Mouse (Mus musculus) splenic B cell, adult 2 months (primary cell): ENCODE measurements at regions not wholly inside any gene's neighbourhood (a gene's known extent, or its start where the extent isn't known, plus 50 kb on each side); places are given as distances from the start of the nearest gene placed in this dataset.
"Not testable (repeated sequence)": the region's sequence is repeated elsewhere in the genome, so short reads cannot be mapped to it uniquely, and the experiment has no call there.

Source experiments
- DNase-seq: peaks from one replicate; pipeline ENCODE4 v3.0.0-alpha.2; 2011; ENCODE audit warnings: low read depth, low spot score
- H3K27me3 ChIP-seq: 2 replicates; pipeline ENCODE4 v1.6.1; 2012; ENCODE audit warnings: mild to moderate bottlenecking, low read length, moderate library complexity, mixed read lengths; ENCODE audit not compliant: control insufficient read depth, poor library complexity, insufficient read depth, severe bottlenecking
- H3K36me3 ChIP-seq: 2 replicates; pipeline ENCODE4 v1.6.1; 2012; ENCODE audit warnings: mild to moderate bottlenecking, low read length, moderate library complexity, mixed read lengths; ENCODE audit not compliant: control insufficient read depth, poor library complexity, insufficient read depth, severe bottlenecking

DNA sequence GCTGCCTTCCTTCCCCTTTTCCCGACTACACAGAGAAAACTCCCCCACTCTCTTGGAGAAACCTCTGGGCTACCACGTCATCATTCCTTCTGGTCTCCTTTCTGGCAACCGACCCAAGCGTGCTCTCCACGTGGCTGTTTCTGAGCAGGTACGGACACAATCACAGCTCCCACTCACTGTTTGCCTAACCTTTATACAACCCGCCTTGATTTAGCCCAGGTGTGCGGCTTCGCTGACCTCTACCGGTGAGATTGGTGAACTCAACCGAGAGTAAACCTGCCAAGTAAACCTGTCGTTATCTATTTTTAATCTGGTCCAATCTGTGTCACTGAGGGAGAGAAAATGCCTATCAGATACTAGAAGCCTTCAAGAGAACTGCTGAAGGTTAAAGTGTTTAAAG lies 142.7 kb upstream of the Gnai1 start:
- no peaks in the 10 kb centered on the region for H3K27me3 ChIP-seq
- no peaks in the 10 kb centered on the region for H3K36me3 ChIP-seq
- DNase-seq, result no peak

DNA sequence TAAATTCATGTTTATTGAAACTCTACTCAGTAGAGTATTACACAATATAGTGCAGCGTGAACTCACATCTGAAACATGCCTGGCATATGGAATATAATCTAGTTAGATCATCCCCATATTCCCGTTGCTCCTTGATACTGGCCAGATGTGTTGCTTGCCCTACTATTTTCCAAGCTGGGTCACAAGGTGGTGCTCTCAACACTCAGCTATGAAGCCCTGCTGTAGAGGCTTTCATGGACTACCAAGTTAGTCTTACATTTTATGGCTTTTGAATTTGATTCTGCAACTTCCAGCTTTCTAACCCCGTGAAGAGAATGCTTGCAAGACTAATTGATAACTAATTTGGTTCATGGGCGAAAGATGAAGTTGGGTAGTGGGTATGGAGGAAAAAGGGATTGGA lies 134.2 kb upstream of the Gnai1 start:
- Histone ChIP-seq H3K36me3 (no peaks in the 10 kb centered on the region), H3K27me3 (no peaks in the 10 kb centered on the region)
- no peak for DNase-seq

DNA sequence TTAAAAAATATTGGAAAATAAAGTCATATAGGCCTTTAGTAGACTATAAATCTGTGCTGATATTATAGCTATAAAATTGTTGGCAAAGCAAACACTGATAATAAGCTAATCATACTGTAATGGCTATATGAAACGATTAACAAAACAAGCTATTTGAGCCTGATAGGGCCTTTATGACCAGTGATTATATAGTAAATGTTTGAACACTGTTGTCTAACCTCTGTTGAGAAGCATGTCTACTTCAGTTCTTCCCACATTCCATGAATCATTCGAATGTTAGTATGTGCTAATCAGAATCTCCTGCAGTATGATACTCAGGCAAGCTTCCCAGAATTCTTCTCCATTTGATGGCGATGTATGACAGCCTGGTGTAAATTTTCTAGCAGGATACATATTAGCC lies 129.6 kb upstream of the Gnai1 start:
- Histone ChIP-seq H3K27me3 (no peaks in the 10 kb centered on the region), H3K36me3 (no peaks in the 10 kb centered on the region)
- DNase-seq, result no peak

DNA sequence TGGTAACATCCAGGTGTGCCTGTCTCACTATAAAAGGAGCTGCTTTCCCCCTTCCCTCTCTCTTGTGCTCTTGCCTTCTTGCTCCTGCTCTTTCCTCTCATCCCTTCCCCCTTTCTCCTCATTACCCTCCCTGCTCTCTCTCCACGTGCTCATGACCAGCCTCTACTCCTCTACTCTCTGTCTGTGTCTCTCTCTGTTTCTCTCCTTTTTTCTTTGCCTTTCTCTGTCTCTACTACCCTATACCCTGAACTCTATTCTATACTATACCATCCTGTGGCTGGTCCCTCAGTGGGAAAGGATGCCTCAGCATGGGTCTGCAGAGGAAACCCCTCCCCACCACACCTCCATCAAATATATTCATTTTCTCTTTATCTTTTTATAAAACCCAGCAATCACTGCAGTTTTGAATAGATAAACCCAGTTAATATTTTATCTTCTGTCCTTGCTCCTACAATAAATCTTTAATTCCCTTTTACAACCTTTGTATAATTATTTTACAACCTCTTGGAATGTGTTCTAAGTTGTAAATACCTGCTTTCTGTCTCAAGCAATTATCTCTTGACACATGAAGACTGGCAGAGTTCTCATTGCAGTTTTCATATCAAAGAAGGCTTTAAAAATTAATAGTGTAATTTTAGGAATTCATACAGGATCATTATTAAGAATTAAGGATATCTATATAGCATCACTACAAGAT lies 127.1 kb upstream of the Gnai1 start:
- Histone ChIP-seq H3K27me3 (no peaks in the 10 kb centered on the region), H3K36me3 (no peaks in the 10 kb centered on the region)
- no peak for DNase-seq

DNA sequence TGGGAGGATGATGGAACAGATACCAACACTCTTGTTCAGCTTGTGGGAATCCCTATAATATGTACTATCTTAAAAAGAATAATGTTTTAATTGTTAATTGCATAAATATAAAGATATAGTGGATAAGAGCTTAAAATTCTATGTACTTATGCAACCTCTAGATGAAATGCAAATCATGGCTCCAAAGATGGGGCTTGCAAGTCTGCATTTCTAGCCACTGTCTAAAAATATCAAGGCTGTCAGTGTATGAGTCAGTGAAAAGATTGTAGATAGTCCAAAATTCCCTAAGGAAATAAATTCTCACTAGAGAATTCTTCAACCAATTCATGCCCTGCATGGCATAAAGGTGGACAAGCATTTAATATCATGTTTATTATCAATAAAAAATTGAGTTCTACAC lies 124.2 kb upstream of the Gnai1 start:
- Histone ChIP-seq H3K36me3 (no peaks in the 10 kb centered on the region), H3K27me3 (no peaks in the 10 kb centered on the region)
- no peak for DNase-seq

DNA sequence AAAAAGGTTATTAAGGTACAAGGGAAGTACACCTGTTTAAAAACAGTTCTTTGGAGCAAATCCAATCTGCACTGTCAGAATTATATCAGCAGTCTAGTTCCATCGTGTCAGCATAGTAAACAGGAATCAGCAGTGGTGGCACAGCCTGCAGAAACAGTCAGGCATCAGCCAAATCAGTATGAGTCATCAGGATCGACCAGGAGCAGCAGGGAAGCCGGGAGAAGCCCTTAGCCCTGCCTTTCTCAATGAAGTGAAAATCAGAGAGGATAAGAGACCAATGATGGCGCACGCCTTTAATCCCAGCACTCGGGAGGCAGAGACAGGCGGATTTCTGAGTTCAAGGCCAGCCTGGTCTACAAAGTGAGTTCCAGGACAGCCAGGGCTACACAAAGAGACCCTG lies 118.3 kb upstream of the Gnai1 start:
- H3K36me3 ChIP-seq, result no peaks in the 10 kb centered on the region
- no peak for DNase-seq
- H3K27me3 ChIP-seq, result no peaks in the 10 kb centered on the region

DNA sequence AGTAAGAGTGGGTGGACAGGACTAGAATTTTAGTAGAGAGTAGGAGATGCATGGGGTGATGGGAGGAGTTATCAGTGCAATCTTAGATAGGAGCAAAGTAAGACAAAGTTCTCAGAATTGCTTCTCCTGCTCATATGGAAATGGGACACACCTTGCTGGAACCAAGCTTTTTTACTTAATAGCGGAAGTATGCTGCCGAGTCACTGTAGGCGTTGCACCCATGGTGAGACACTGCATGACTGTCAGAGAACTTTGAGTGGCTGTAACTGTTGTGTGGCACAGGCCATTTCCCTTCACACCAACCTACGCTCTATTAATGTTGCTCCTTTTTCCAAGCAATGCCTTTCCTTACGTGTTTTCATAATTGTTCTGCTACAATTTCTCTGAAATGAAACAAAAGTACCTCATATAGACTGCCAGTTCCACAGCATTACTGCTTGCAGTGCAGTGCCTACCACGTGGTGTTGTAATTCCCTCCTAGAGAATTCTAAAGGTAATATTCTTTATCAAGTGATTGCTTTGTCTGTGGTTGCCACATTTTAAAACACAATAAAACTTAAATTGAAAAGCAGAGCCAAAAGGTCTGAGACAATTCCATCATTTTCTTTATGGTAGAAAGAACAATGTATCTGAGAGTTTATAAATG lies 117.3 kb upstream of the Gnai1 start:
- no peaks in the 10 kb centered on the region for H3K27me3 ChIP-seq
- no peaks in the 10 kb centered on the region for H3K36me3 ChIP-seq
- DNase-seq, result no peak

DNA sequence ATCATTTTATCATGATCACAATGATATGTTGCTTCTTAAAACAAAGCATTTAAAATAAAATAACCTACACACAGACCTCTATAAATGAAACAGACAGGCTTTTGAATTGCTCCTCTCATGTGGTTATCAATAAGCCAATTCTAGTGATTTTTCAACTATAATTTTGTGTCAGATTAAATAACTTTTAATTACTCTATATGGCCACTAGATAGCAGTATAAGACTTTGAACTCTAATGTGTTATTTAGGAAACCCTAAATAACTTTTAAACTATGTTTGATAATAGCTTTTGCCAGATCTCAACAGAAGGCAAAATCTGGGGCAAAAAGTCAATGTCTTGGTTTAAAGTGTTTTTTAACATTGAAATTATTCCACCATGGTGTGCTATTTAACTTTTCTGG lies 112.0 kb upstream of the Gnai1 start:
- no peaks in the 10 kb centered on the region for H3K36me3 ChIP-seq
- H3K27me3 ChIP-seq, result no peaks in the 10 kb centered on the region
- no peak for DNase-seq

DNA sequence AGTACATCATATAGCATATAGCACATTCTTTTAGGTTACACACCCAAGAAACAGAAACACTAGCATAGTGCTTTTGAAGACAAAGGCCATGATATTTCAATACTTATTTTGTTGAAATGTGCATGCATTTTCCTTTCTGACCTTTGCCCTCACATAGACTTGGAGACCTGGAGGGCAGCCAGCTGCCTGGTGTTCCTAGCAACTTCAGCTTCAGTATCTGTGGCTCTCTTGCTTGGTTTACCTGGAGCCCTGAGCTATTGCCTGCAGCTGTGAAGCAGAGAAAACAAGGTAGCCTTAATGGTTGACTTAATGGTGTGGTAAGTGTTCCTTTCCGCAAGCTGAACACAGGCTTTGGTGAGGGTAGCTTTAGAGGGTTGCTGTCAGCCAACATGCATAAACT lies 97.6 kb upstream of the Gnai1 start:
- Histone ChIP-seq H3K36me3 (no peaks in the 10 kb centered on the region), H3K27me3 (no peaks in the 10 kb centered on the region)
- DNase-seq, result no peak

DNA sequence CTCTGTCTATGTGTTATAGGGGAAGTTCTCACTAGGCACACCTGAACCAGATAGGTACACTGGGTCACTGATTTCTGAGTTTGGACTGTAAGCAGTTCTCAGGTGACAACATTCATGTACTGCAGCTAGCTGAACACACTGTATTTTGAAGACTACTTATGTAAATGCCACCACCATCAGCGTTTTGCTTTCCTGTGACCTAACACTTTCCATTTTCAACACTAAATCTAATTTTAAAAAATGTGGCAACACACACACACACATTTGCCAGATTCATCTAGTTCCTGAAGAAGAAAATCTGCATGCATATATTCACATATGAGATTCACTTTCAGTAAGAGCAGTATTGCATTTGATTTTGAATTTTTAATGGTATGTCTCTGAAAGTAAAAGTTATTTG lies 96.0 kb upstream of the Gnai1 start:
- no peaks in the 10 kb centered on the region for H3K36me3 ChIP-seq
- DNase-seq, result no peak

DNA sequence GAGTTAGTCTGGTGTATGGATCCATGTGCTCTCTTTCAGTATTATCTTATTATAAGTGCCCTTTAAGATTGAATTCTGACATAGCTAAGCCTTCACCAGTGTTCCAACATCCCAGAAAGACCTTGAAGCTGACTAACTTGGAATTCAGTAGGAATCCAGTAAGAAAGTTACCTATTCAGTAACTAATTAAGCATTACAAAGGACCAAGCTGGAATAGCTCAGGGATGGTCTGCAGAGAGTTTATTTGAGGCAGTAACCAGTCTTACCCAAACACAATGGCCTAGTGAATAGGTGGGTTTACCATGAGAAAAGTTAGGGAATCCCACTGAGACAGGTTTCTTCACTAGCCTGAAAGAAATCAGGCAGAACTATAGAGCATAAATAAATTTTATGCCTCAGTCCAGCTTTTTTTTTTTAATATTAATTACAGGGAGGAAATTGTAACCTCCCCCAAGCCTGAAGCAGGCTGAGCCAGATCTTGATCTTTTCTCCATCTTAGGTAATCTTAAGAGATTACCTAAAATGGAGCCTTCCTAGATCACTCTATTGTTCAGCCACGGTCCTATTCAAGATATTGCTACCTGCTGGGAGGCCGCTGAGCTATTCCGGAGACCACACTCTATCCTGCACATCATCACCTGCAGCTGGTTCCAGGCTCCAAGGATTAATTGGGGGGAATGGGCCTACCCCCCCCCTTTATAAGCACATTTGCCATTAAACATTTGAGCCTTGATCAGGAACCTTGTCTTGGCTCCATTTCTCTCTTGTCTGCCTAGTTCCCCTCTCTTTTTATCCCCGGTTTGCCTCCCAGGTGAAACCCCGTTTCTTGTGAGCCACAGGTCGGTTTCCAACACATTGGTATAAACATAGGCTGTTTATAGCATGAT lies 93.0 kb upstream of the Gnai1 start:
- H3K36me3 ChIP-seq, H3K27me3 ChIP-seq, DNase-seq: not testable (repeated sequence)

More for the DNA sequence above, 96.0 kb upstream of the Gnai1 start:
- H3K27me3 ChIP-seq, result no peaks in the 10 kb centered on the region

DNA sequence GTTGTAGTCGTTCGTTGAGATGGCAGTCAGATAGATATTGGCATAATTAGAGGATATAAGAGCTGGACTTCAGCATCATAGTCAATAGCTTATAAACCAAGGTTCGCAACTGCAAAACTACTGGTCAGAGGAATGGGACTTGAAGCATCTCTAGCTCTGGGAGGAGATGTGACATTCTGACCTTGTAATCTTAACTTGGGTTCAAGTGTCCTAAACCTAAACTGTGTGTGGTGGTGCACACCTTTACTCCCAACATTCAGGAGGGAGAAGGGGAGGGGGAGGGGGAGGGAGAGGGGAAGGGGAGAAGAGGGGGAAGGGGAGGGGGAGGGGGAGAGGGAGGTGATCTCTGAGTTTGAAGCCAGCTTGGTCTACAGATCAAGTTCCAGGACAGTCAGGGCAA lies 89.1 kb upstream of the Gnai1 start:
- no peaks in the 10 kb centered on the region for H3K36me3 ChIP-seq
- no peaks in the 10 kb centered on the region for H3K27me3 ChIP-seq
- no peak for DNase-seq

DNA sequence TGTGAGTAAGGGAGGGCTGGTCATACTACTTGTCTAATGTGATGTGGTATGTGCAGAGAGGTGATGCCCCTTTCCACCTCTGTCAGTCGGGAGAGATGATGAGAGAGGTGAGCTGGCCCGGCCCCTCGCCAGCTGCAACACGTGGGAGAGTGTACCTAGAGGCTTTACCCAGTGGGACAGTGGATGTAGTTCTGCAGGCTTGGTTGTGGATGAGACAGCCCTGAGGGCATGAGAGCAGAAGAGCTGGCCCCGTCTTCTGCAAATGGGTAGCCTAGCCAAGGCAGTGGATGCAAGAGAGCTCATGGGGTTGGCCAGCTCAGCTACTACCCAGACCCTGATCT lies 88.1 kb upstream of the Gnai1 start:
- no peaks in the 10 kb centered on the region for H3K27me3 ChIP-seq
- no peaks in the 10 kb centered on the region for H3K36me3 ChIP-seq
- DNase-seq, result no peak

DNA sequence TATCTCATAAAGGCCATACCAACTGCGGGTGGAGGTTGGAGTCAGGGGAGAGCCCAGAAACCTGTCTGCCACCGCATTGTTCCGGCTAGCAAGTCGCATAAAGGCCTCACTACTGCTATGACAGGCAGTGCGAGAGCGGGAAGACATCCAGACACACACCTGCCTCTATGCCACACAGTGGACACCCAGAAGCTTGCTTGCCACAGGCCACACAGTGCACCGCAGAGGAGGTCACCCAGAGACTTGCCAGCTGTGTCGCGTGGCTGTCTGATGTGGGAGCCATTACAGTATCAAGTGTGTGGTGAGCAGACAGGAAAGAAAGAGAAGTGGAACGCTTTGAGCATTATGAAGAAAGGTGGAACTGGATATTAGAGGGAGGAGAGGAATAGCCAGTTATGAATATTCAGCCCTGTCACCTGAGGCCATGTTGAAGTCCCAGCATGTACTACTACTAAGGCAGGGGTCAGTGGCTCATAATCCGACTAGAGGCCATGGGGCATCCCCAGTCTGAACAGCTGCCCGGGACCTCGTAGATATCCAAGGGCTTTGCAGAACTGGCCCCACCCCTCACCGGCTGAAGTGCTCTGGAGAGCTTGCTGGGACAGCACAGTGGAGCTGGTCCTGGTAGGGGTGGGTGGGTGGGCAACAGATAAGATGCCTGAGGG lies 87.6 kb upstream of the Gnai1 start:
- H3K36me3 ChIP-seq, result no peaks in the 10 kb centered on the region
- DNase-seq, result no peak
- H3K27me3 ChIP-seq, result no peaks in the 10 kb centered on the region

DNA sequence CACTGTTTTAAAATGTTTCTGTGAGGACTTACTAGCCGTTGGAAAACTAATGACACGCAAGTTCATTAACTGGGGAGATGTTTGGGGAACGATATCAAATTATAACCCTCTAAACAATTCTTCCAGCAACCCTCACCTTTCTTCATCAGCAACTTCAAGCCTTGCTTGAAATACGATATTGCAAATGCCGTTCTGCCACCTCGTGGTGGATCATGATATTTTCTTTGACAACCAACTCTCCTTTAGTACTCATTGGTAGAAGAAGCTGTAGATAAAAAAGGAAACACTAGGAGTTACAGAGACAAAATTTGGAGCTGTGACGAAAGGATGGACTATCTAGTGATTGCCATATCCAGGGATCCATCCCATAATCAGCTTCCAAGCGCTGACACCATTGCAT lies 85.8 kb upstream of the Gnai1 start:
- no peaks in the 10 kb centered on the region for H3K36me3 ChIP-seq
- no peaks in the 10 kb centered on the region for H3K27me3 ChIP-seq
- DNase-seq, result peak; percentile 5
